Mouse (Mus musculus): Measurements from ENCODE around the gene Vwa5b1.

DNA sequence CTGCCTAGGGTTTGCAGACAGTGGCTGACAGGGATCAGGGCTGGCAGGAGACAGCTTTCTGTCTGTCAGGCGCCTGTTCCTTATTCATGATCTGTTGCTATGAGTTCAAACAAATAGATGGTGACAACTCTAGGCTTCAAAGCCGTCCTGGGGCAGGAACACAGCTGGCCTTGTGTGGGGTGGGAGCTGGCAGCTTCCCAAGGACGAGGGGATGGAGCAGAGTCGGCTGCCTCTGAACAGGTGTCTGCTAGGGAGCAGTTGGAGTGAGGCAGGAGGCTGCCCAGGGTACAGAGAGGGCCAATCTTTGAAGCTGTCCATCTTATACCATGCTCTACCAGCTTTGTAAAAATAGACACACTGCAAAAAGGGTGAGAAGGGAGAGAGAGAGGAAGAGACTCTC lies 6.6 kb upstream of the Vwa5b1 start:
- TF ChIP-seq CTCF (IDR thresholded peaks at IDR 0.05; ENCODE audit: low read depth): no peak
- no peak for TF ChIP-seq EP300 (optimal IDR thresholded peaks at IDR 0.05)

Data from stomach, postnatal 0 days (tissue).